Comparison of ENCODE assay signal across 26 mouse cellular contexts in the genomic region with DNA sequence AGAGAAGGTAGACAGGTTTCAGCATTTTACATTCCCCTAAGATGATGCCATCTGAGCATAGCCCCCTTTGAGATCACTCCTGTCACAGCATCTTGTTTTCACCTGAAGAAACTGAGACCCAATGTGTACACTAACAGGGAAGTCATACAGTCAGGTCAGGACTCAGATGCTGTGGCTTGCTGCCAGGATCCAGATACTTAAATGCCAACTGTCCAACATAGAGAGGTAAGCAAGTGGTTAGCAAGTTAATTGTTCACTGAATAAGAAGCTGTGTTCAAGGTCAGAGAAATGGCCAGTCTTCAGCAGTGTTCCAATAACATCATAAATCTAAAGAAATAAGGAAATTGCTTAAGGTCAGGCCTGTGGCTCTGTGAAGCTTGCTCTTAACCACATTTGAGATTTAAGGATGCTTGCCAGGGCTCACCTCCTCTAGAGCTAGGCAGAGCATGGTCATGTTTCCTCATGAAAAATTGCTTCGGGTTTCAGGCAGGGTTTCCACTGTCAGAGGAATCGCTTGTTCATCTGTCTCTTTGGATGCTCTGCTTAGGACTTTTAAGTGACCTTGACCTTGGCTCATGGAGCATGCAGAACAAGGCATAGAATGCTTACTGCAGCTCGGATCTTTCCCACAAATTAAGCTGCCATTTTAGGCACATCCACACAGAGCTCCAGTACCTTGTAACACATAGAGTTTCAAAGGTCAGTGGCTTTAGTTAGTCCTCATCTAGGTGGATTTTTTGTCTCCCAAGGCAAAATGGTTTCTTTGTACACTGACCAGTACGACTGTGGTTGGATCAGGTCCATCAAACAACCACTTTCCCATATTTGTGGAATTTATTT. TPM values are rescaled to one million over a fixed set of nuclear protein-coding genes. Genes with fewer than 3 reads are reported as not detected.
DNase-seq lines count a peak whose midpoint lies in the region; ATAC-seq and TF ChIP-seq lines count a peak whose summit lies in the region.
"Had no signal": no experiment of that assay in that cellular context is flagged by ENCODE, and none has a peak within 500 bp of the region (broad histone marks: within the 10 kb centered on the region; RNA-seq: fewer than 3 reads in every experiment).

No protein-coding gene starts in this region.

- ATAC-seq in midbrain, postnatal 0 days (ENCODE audit: low FRiP score) = no peak
- ATAC-seq: forebrain, embryonic 16.5 days; hindbrain, embryonic 16.5 days had no signal

- no peak for TF ChIP-seq POLR2A in kidney, adult 2 months (IDR thresholded peaks at IDR 0.05; ENCODE audit: low read depth, low read length)

- no peak overlapping the region for H3K4me3 ChIP-seq in kidney, adult 2 months (ENCODE audit: insufficient read depth, low read depth, low read length)
- no peak overlapping the region for H3K4me3 ChIP-seq in midbrain, postnatal 0 days (ENCODE audit: low read depth, low read length)
- H3K4me3 ChIP-seq: heart, embryonic 13.5 days; lung, embryonic 15.5 days; midbrain, embryonic 10.5 days had no signal

- no peaks in the 10 kb centered on the region for H3K9me3 ChIP-seq in midbrain, postnatal 0 days (ENCODE audit: low read length)
- H3K9me3 ChIP-seq: heart, embryonic 13.5 days; lung, embryonic 15.5 days; midbrain, embryonic 10.5 days had no signal

- H3K9ac ChIP-seq in midbrain, postnatal 0 days (replicated peaks; ENCODE audit: low read length, poor library complexity, severe bottlenecking) = no peak overlapping the region
- H3K9ac ChIP-seq: heart, embryonic 13.5 days; liver, embryonic 14.5 days; lung, embryonic 15.5 days had no signal

- 35% methylated on average over 4 of the region's 4 CpGs for WGBS in kidney, adult 2 months
- 86% methylated on average over 4 of the region's 4 CpGs for WGBS in midbrain, postnatal 0 days

- H3K27me3 ChIP-seq in kidney, adult 2 months (replicated peaks; ENCODE audit: control insufficient read depth, insufficient read depth, low read length) = no peaks in the 10 kb centered on the region
- no peaks in the 10 kb centered on the region for H3K27me3 ChIP-seq in midbrain, postnatal 0 days (ENCODE audit: insufficient read depth, low read length)
- H3K27me3 ChIP-seq: heart, embryonic 13.5 days; lung, embryonic 15.5 days had no signal

- no peaks in the 10 kb centered on the region for H3K36me3 ChIP-seq in kidney, adult 2 months (ENCODE audit: control insufficient read depth, insufficient read depth, low read length)
- H3K36me3 ChIP-seq in midbrain, postnatal 0 days (ENCODE audit: insufficient read depth, low read length) = no peaks in the 10 kb centered on the region
- H3K36me3 ChIP-seq: heart, embryonic 13.5 days; lung, embryonic 15.5 days; midbrain, embryonic 10.5 days had no signal

- peaks cover 33% of the 10 kb centered on the region for H3K4me1 ChIP-seq in kidney, adult 2 months (ENCODE audit: control insufficient read depth, insufficient read depth, low read length)
- H3K4me1 ChIP-seq in midbrain, postnatal 0 days (ENCODE audit: insufficient read depth, low read length) = no peaks in the 10 kb centered on the region

- peak overlapping the region; percentile 91 for H3K27ac ChIP-seq in kidney, adult 2 months (ENCODE audit: insufficient read depth, low read depth, low read length)
- no peak overlapping the region for H3K27ac ChIP-seq in midbrain, postnatal 0 days (ENCODE audit: low read depth, low read length)
- H3K27ac ChIP-seq: heart, embryonic 13.5 days; liver, embryonic 14.5 days; lung, embryonic 15.5 days; macrophage; midbrain, embryonic 10.5 days had no signal

- no peak overlapping the region for H3K4me2 ChIP-seq in midbrain, postnatal 0 days (ENCODE audit: low read depth, low read length, poor library complexity, severe bottlenecking)
- H3K4me2 ChIP-seq: heart, embryonic 13.5 days; lung, embryonic 15.5 days had no signal

- peak; percentile 25 for DNase-seq in urinary bladder, postnatal 14 days (ENCODE audit: low spot score)
- DNase-seq in urinary bladder, adult 2 months (ENCODE audit: low spot score) = no peak
- DNase-seq in kidney, adult 2 months = peak; percentile 93
- peak; percentile 86 for DNase-seq in kidney, postnatal 14 days
- no peak for DNase-seq in midbrain, postnatal 0 days (ENCODE audit: low spot score)
- DNase-seq in heart, postnatal 4 days = no peak
- no peak for DNase-seq in T-cell, adult 2 months (ENCODE audit: low spot score)
- DNase-seq: adrenal gland, postnatal 10 days; cerebellum, postnatal 14 days; thymus, postnatal 36 days had no signal

- TF ChIP-seq CTCF in kidney, adult 2 months (conservative IDR thresholded peaks at IDR 0.05; ENCODE audit: insufficient read depth, insufficient read length, low read depth, low read length) = no peak
- TF ChIP-seq CTCF in midbrain, postnatal 0 days (IDR thresholded peaks at IDR 0.05) = no peak

RNA-seq across cellular contexts. Expression of a gene that starts 20.3 kb away (rescaled TPM):
- not detected in 2 replicates for polyA plus RNA-seq in urinary bladder, adult 2 months (2012; rRNA removed)
- 0.09 and 0.14 TPM in 2 replicates for polyA plus RNA-seq in kidney, adult 2 months (2012; rRNA removed)
- total RNA-seq in midbrain, postnatal 0 days (2014; rRNA removed) = not detected in 2 replicates
- not detected in 2 replicates for polyA plus RNA-seq in midbrain, postnatal 0 days (2015; fragmentation: Nextera tagmentation; extraction: Ambion mirVana)
- total RNA-seq in heart, postnatal 4 days (2021) = not detected
- total RNA-seq: adrenal gland, postnatal 10 days; gastrocnemius, adult 18-20 months; granulocyte monocyte progenitor cell, adult 5-6 weeks; hematopoietic stem cell, adult 5-6 weeks; layer of hippocampus, postnatal 25 days; left cerebral cortex, postnatal 14 days had no signal
- polyA plus RNA-seq: brain, embryonic 14.5 days; C2C12; embryonic facial prominence, embryonic 14.5 days; forebrain, embryonic 16.5 days; heart, embryonic 13.5 days; hindbrain, embryonic 16.5 days; limb, embryonic 14.5 days; liver, embryonic 14.5 days; lung, embryonic 15.5 days; macrophage; midbrain, embryonic 10.5 days had no signal

Comparison
In these comparisons a context has a peak if more than half of its experiments do, and no peak if none do; other contexts are left out.
1. DNase-seq: peak in urinary bladder, postnatal 14 days (single experiment), kidney, adult 2 months (single experiment) and kidney, postnatal 14 days (single experiment); none in urinary bladder, adult 2 months (single experiment), midbrain, postnatal 0 days (single experiment), heart, postnatal 4 days (single experiment) and T-cell, adult 2 months (single experiment).